Mouse (Mus musculus) lung, adult 2 months (tissue): ENCODE measurements around the gene Grik4. TPM values are rescaled to one million over a fixed set of nuclear protein-coding genes. Genes with fewer than 3 reads are reported as not detected.

ENCODE experiments used
- DNase-seq: peaks from one replicate; pipeline ENCODE4 v3.0.0; 2022
- H3K4me1 ChIP-seq: fragments of 200-500 bp; 2 replicates; pipeline ENCODE4 v1.6.1; 2011; ENCODE audit warnings: low read length; ENCODE audit not compliant: control insufficient read depth, insufficient read depth
- H3K4me3 ChIP-seq: fragments of 200-500 bp; replicated peaks from 2 replicates; pipeline ENCODE3; 2011; ENCODE audit warnings: low read depth, mild to moderate bottlenecking, control low read depth, low read length; ENCODE audit errors: extremely low read depth
- CTCF ChIP-seq: fragments of 200-500 bp; IDR thresholded peaks from 2 replicates; pipeline ENCODE4 v1.5.1; 2011; ENCODE audit warnings: mild to moderate bottlenecking, low read length, control low read depth; ENCODE audit not compliant: insufficient read depth
- POLR2A ChIP-seq: fragments of 200-500 bp; IDR thresholded peaks from 2 replicates; pipeline ENCODE4 v1.6.1; 2011; ENCODE audit warnings: low read depth, mild to moderate bottlenecking, control low read depth, low read length, borderline replicate concordance; ENCODE audit errors: extremely low read depth
- WGBS: fragments of 180-500 bp; shearing (Covaris S2); methylation state at CpG from one replicate; pipeline ENCODE4 v1.1.7; 2018; 5-methylcytosine and 5-hydroxymethylcytosine counted together
- polyA plus RNA-seq: library from polyadenylated mRNA; depleted of rRNA; stranded (reverse); fragments of >200 nt; gene quantifications from 2 replicates; pipeline ENCODE4 v1.2.3, GENCODE M21; 2012

The Grik4 gene
- polyA plus RNA-seq, 1 experiment, result 0.93 TPM

DNA sequence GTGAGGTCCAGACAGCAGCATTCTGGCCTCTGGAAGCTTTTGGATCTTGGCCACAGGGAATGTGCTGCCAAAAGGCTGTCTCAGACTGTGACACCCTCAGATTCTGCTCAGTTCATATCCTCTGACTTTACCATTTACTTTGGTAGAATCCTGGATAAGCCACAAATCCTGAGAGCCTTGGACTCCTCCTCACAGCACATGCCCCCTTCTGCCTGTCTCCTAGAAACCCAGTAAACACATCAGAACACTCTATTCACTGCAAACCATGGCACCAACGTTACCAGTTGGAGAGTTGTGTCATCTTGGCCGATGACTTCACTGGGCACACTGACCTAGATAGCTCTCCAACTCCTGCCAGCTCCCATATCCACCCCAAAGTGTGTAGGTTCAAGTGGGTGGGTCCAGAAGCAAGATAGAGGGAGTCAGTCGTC, 141.2 kb downstream of the Grik4 start:
- WGBS, result 37% methylated on average over 3 of the region's 3 CpGs
- H3K4me3 ChIP-seq, result no peak overlapping the region
- no peak for DNase-seq
- no peak for TF ChIP-seq POLR2A
- TF ChIP-seq CTCF, result no peak
- H3K4me1 ChIP-seq, result no peaks in the 10 kb centered on the region; the same call in 1 of the 2 replicates

- Histone ChIP-seq H3K4me3 (no peak overlapping the region), H3K4me1 (no peaks in the 10 kb centered on the region; the same call in 1 of the 2 replicates)
- WGBS, result 81% methylated on average over 11 of the region's 11 CpGs
- no peak for DNase-seq
- TF ChIP-seq POLR2A, result no peak
- no peak for TF ChIP-seq CTCF
Observed at GRCm38 (mm10) chr9:42801929-42802328, 142.4 kb downstream of the Grik4 start.

DNA sequence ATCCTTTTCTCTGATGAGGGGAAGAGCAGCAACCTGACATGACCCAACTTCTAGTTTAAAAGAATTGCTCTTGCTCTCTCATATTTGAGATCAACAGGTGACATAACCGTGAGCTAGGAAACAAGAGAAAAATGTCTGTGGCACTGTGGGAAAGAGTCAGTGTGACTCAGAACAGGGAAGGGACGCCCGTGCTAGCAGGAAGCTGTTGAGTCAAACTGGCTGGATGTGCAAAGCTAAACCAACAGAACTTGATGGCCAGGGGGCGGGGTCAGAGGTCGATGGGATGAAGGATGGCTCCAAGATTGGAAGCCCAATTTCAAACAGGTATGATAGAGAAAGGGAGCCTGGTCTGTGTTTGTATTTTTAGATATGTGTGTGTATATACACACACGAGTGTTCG, 144.2 kb downstream of the Grik4 start:
- Histone ChIP-seq H3K4me1 (no peaks in the 10 kb centered on the region; the same call in none of the 2 replicates), H3K4me3 (no peak overlapping the region)
- TF ChIP-seq CTCF (no peak), POLR2A (no peak)
- no peak for DNase-seq
- WGBS, result 69% methylated on average over 7 of the region's 7 CpGs

DNA sequence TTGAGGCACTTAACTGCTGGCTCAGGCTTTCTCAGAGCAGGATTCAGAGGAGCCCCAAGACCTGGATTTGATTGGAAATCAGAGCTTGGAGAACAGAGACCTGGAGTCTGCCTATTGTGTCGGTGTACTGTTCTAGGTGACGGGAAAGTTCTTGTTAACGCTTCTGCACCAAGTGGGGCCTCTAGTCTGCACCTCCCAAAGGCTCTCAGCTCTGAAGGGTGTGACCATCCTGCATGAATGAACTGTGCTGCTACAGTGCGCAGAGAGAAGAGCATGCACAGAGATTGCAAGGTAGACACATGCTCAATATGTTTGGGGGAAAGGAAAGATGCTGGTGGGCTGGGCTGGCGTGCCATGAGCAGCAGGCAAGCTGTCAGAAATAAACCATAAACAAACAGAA, 144.6 kb downstream of the Grik4 start:
- no peak for DNase-seq
- TF ChIP-seq CTCF (no peak), POLR2A (no peak)
- H3K4me1 ChIP-seq, result no peaks in the 10 kb centered on the region; the same call in none of the 2 replicates
- WGBS, result 72% methylated on average over 5 of the region's 5 CpGs
- no peak overlapping the region for H3K4me3 ChIP-seq

GRCm38 (mm10) chr9:42799242-42799641, 145.1 kb downstream of the Grik4 start:
- WGBS, result 14% methylated on average over 5 of the region's 5 CpGs
- TF ChIP-seq POLR2A, result no peak
- Histone ChIP-seq H3K4me3 (no peak overlapping the region), H3K4me1 (no peaks in the 10 kb centered on the region; the same call in none of the 2 replicates)
- no peak for DNase-seq

DNA sequence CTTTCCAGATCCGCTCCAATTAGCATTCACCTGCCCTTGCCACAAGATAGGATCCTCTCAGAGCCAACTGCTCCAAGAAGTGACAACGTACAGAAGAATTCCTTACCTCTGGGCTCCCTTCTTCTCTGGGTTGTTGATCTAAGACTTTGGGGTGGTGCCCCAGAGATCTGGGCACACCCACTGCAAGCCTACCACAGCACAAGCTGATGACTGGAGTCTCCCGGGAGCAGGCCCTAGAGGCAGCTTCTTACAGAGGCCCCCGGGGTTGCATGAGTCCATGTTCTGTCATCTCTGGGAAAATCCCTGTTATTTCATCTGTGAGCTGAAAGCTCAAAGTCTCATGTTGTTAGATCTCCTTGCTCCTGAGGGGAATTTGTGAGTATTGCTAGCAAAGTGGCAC, 146.0 kb downstream of the Grik4 start:
- no peak overlapping the region for H3K4me3 ChIP-seq
- TF ChIP-seq CTCF (no peak), POLR2A (no peak)
- DNase-seq, result no peak
- WGBS, result 78% methylated on average over 4 of the region's 4 CpGs
- no peaks in the 10 kb centered on the region; the same call in none of the 2 replicates for H3K4me1 ChIP-seq

DNA sequence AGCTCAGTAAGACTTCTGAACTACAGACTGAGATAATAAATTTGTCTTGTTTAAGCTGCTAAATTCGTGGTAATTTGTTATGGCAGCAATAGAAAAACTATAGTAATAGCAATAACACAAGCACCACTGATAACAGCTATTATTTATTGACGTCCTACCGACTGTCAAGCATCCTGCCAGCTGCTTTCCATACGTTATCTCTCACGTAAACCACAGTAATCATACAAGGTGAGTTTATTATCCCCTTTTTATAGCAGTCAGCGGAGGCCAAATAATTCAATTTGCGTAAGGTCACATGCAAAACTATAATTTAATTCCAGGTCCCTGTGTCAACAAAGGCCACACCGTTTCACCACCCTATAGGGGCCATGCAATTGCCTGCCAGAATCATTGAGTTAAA, 147.0 kb downstream of the Grik4 start:
- no peaks in the 10 kb centered on the region; the same call in 1 of the 2 replicates for H3K4me1 ChIP-seq
- WGBS, result 73% methylated on average over 8 of the region's 8 CpGs
- H3K4me3 ChIP-seq, result no peak overlapping the region
- no peak for TF ChIP-seq POLR2A
- TF ChIP-seq CTCF, result no peak
- no peak for DNase-seq

DNA sequence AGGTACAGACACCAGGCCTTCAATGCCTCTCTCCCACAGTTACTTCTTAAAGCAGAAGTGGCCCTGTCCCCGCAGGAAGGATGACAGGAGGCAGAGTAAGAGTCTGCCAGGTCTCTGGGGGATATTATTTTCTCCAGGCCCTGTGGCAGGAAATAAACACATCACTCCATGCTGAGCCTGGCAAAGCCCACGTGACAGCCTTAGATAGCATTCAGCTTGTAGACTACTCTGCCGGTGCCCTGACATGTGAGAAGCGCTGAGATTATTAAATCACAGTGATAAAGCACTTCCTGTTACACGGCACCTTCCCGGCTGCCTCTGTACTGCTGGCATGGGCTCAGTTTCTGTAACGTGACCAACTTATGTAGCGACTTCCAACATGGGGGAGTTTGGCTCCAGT, 148.4 kb downstream of the Grik4 start:
- no peak for DNase-seq
- TF ChIP-seq POLR2A (no peak), CTCF (no peak)
- no peaks in the 10 kb centered on the region; the same call in 1 of the 2 replicates for H3K4me1 ChIP-seq
- 20% methylated on average over 8 of the region's 8 CpGs for WGBS
- no peak overlapping the region for H3K4me3 ChIP-seq

GRCm38 (mm10) chr9:42794006-42794405, 150.3 kb downstream of the Grik4 start:
- no peak for TF ChIP-seq CTCF
- Histone ChIP-seq H3K4me3 (no peak overlapping the region), H3K4me1 (no peaks in the 10 kb centered on the region; the same call in 1 of the 2 replicates)
- 91% methylated on average over 4 of the region's 4 CpGs for WGBS
- DNase-seq, result no peak

DNA sequence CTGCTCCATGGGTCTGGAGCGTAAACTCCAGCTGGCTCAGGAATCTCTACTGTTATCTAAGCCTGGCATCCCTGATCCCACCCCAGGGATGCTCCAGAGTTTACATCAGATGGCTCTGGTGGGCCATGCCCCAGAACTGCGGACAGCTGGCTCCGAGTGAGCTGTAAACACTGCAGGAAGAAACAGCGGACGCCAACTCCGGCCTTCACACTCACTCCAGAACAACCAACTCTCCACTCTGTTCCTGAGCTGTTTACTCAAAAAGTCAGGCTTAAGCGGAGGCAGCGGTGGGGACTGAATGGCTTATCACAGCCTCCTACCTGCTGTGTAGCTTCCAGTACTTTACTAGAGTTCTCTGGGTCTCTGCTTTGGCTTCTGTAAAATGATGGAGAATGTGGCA, 150.7 kb downstream of the Grik4 start:
- DNase-seq, result no peak
- Histone ChIP-seq H3K4me3 (no peak overlapping the region), H3K4me1 (no peaks in the 10 kb centered on the region; the same call in 1 of the 2 replicates)
- no peak for TF ChIP-seq POLR2A
- no peak for TF ChIP-seq CTCF
- 54% methylated on average over 8 of the region's 8 CpGs for WGBS
